Mouse (Mus musculus) testis, adult 2 months (tissue): ENCODE measurements around the gene Tnfrsf25.

Experiments used
- CTCF ChIP-seq: fragments of 200-500 bp; IDR thresholded peaks from 2 replicates; pipeline ENCODE4 v1.5.1; 2012; ENCODE audit warnings: low read depth, mild to moderate bottlenecking, inconsistent platforms, low read length, moderate library complexity; ENCODE audit not compliant: control insufficient read depth, insufficient read depth, insufficient replicate concordance
- POLR2A ChIP-seq: fragments of 200-500 bp; IDR thresholded peaks from 2 replicates; pipeline ENCODE4 v1.6.1; 2012; ENCODE audit warnings: low read depth, mild to moderate bottlenecking, inconsistent platforms, low read length, moderate library complexity; ENCODE audit not compliant: control insufficient read depth

GRCm38 (mm10) chr4:152126026-152126920 is 10.5 kb downstream of the Tnfrsf25 start:
- TF ChIP-seq POLR2A (no peak), CTCF (no peak)
